Mouse (Mus musculus): ENCODE measurements around the gene Dmac2.

DNA sequence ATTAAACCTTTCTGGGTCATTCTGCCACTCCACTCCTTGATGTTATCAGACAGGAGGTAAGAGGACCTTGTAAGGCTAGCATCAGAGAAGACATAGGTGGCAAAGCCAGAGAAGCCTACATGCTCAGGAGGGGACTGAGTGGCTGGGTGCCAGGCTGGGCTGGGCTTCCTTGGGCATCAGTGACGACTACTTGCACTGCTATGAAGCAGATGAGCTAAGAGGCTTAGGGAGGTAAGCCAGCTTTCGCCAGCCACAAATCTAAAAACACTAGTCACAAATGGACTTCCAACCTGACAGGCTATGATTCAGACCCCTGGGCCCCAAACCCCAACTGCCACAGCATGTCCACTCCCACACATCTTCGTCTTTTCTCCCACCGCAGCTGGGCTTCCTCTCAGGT is 25.4 kb downstream of the Dmac2 start:
- TF ChIP-seq POLR2A (IDR thresholded peaks at IDR 0.05; ENCODE audit: extremely low read depth, insufficient read depth, low read length) (no peak), CTCF (IDR thresholded peaks at IDR 0.05; ENCODE audit: extremely low read depth, insufficient read depth, low read length) (no peak)
